Mouse (Mus musculus) stomach, postnatal 0 days (tissue): ENCODE results near the gene Dagla. TPM values are rescaled to one million over a fixed set of nuclear protein-coding genes. Genes with fewer than 3 reads are reported as not detected.

Source experiments
- ATAC-seq: fragments of 200-750 bp; cut with Nextera tagmentation; 2 replicates; pipeline ENCODE4 v1.8.0; 2017; ENCODE audit not compliant: low FRiP score, low TSS enrichment
- DNase-seq: peaks from one replicate; pipeline ENCODE4 v3.0.0-alpha.2; 2016; ENCODE audit warnings: low spot score
- H3K27ac ChIP-seq: fragments of 300-500 bp; sonication (generic); replicated peaks from 2 replicates; pipeline ENCODE4 v1.5.1; 2014; ENCODE audit warnings: mild to moderate bottlenecking, control low read depth
- H3K27me3 ChIP-seq: fragments of 300-500 bp; sonication (generic); 2 replicates; pipeline ENCODE4 v1.6.1; 2014; ENCODE audit warnings: low read length; ENCODE audit not compliant: control insufficient read depth, insufficient read depth
- H3K36me3 ChIP-seq: fragments of 300-500 bp; sonication (generic); 2 replicates; pipeline ENCODE4 v1.6.1; 2014; ENCODE audit warnings: low read length, mixed read lengths; ENCODE audit not compliant: control insufficient read depth, insufficient read depth
- H3K4me1 ChIP-seq: fragments of 300-500 bp; sonication (generic); replicated peaks from 2 replicates; pipeline ENCODE4 v1.6.1; 2014; ENCODE audit warnings: antibody characterized with exemption; ENCODE audit not compliant: control insufficient read depth, insufficient read depth
- H3K4me2 ChIP-seq: fragments of 300-500 bp; sonication (generic); replicated peaks from 2 replicates; pipeline ENCODE4 v1.6.1; 2014; ENCODE audit warnings: low read depth, mild to moderate bottlenecking, control low read depth, moderate library complexity
- H3K4me3 ChIP-seq: fragments of 300-500 bp; sonication (generic); 2 replicates; pipeline ENCODE4 v1.5.1; 2014; ENCODE audit warnings: low read depth, low read length, control low read depth
- H3K9ac ChIP-seq: fragments of 300-500 bp; sonication (generic); 2 replicates; pipeline ENCODE4 v1.6.1; 2014; ENCODE audit warnings: mild to moderate bottlenecking, low read length, control low read depth, mixed read lengths
- H3K9me3 ChIP-seq: fragments of 300-500 bp; sonication (generic); 2 replicates; pipeline ENCODE4 v1.6.1; 2016; ENCODE audit warnings: low read length; ENCODE audit not compliant: control insufficient read depth
- CTCF ChIP-seq: IDR thresholded peaks from 2 replicates; pipeline ENCODE4 v1.5.1; 2016; ENCODE audit warnings: antibody characterized with exemption, low read depth, mild to moderate bottlenecking, moderate library complexity
- EP300 ChIP-seq: optimal IDR thresholded peaks from 2 replicates; pipeline ENCODE3; 2016; ENCODE audit warnings: antibody characterized with exemption
- WGBS: fragments of 180-500 bp; shearing (Covaris S2); extraction: QIAGEN DNeasy Blood & Tissue Kit; methylation state at CpG from one replicate; pipeline ENCODE4 v1.1.7; 2014; 5-methylcytosine and 5-hydroxymethylcytosine counted together
- polyA plus RNA-seq: library from polyadenylated mRNA; unstranded; fragments of >200 nt; fragmentation: Nextera tagmentation; extraction: Ambion mirVana; gene quantifications from 2 replicates; pipeline ENCODE4 v1.2.1, GENCODE M21; 2015

Dagla gene
- polyA plus RNA-seq, 1 experiment from 2014 or later, result 1.3 TPM

- Histone ChIP-seq H3K9me3 (no peaks in the 10 kb centered on the region), H3K4me2 (no peak overlapping the region), H3K4me3 (no peak overlapping the region), H3K9ac (no peak overlapping the region), H3K36me3 (no peaks in the 10 kb centered on the region), H3K27me3 (no peaks in the 10 kb centered on the region), H3K27ac (peak overlapping the region; percentile 80), H3K4me1 (peaks cover 12% of the 10 kb centered on the region)
- TF ChIP-seq CTCF, result no peak
- no peak for TF ChIP-seq EP300
- WGBS, result 70% methylated on average over 12 of the region's 12 CpGs
- DNase-seq (no peak), ATAC-seq (no peak)
These were observed 28.1 kb downstream of the Dagla start for GRCm38 (mm10) chr19:10276483-10277144.

DNA sequence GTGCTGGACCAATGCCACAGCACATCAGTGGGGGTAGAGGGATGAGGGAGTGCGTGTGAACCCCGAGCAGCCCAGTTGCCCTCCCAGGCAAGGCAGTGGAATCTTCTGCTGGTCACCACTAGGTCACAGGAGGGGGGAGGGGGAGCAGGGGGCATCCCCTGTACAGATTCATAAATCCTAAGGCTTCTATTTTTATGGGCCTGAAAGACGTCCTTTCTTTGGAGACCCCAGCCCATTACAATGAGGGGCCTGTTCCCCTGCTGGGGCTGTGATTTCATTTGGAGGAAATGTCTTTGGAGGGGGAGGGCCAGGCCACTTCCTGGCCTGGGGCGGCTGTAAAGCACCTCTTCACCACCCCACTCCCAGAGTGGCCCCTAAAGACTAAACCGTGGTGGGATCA is 30.6 kb downstream of the Dagla start:
- peaks cover 5% of the 10 kb centered on the region for H3K4me1 ChIP-seq
- no peaks in the 10 kb centered on the region for H3K27me3 ChIP-seq
- H3K9me3 ChIP-seq, result no peaks in the 10 kb centered on the region
- no peak overlapping the region for H3K4me2 ChIP-seq
- WGBS, result 52% methylated on average over 5 of the region's 5 CpGs
- H3K36me3 ChIP-seq, result no peaks in the 10 kb centered on the region
- no peak overlapping the region for H3K4me3 ChIP-seq
- DNase-seq, result no peak
- no peak overlapping the region for H3K27ac ChIP-seq
- no peak for TF ChIP-seq CTCF
- no peak for TF ChIP-seq EP300
- ATAC-seq, result no peak
- H3K9ac ChIP-seq, result no peak overlapping the region

- Histone ChIP-seq H3K27ac (peak overlapping the region; percentile 63; the same call in 1 of the 2 replicates), H3K27me3 (no peaks in the 10 kb centered on the region), H3K36me3 (no peaks in the 10 kb centered on the region), H3K4me1 (no peaks in the 10 kb centered on the region), H3K4me3 (no peak overlapping the region), H3K9ac (peak overlapping the region; percentile 38; the same call in 1 of the 2 replicates), H3K4me2 (0 out of 2 replicates have a peak overlapping the region, but pooled peaks have one; percentile 20), H3K9me3 (no peaks in the 10 kb centered on the region)
- DNase-seq (no peak), ATAC-seq (peak; percentile 41)
- no peak for TF ChIP-seq CTCF
- TF ChIP-seq EP300, result no peak
- WGBS, result 25% methylated on average over 11 of the region's 11 CpGs
These were observed 31.9 kb downstream of the Dagla start for GRCm38 (mm10) chr19:10272746-10273145.

DNA sequence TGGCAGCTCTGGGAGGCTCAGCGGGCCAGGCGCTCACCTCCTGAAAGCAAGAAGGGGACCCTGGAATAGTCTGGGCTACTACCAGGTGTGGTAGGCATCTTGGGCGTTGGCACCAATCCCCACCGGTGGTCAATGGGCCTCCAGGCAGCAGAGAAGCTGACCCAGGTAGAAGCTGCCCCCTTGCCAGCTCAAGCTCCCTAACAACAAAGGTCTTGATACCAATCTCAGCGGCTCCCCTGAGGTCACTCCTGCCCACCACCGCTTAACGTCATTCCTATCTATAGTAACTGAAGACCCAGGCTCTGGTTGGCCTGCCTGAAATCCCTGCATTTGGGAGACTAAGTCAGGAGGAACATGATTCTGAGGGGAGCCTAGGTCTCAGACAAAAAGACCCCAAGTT is 33.1 kb downstream of the Dagla start:
- 91% methylated on average over 7 of the region's 7 CpGs for WGBS
- H3K4me3 ChIP-seq, result no peak overlapping the region
- no peak for ATAC-seq
- DNase-seq, result no peak
- TF ChIP-seq CTCF, result no peak
- no peak overlapping the region for H3K9ac ChIP-seq
- no peaks in the 10 kb centered on the region for H3K9me3 ChIP-seq
- H3K36me3 ChIP-seq, result no peaks in the 10 kb centered on the region
- no peaks in the 10 kb centered on the region for H3K4me1 ChIP-seq
- H3K4me2 ChIP-seq, result no peak overlapping the region
- no peak overlapping the region for H3K27ac ChIP-seq
- no peaks in the 10 kb centered on the region for H3K27me3 ChIP-seq

DNA sequence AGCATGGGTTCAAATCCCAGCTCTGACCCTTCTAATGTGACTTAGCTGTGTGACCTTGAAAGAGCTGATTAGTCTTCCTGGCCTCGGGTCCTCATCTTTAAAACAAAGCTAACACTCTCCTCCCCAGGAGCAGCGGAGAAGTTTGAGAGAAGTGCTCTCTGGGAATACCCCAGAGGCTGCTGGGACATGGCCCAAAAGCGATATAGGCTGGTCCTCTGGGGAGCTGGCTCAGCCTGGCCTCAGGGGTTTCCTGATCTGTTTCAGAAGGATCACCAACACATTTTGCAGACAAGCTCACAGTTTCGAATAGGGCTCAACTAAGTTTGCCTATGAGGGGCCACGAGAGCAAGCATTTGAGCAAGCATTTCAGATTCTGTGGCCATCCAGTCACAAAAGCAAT is 34.3 kb downstream of the Dagla start:
- DNase-seq (no peak), ATAC-seq (no peak)
- H3K36me3 ChIP-seq, result no peaks in the 10 kb centered on the region
- H3K27ac ChIP-seq, result no peak overlapping the region
- no peak overlapping the region for H3K4me3 ChIP-seq
- no peak overlapping the region for H3K9ac ChIP-seq
- no peak for TF ChIP-seq CTCF
- H3K4me1 ChIP-seq, result no peaks in the 10 kb centered on the region
- no peaks in the 10 kb centered on the region for H3K9me3 ChIP-seq
- H3K27me3 ChIP-seq, result no peaks in the 10 kb centered on the region
- 76% methylated on average over 5 of the region's 5 CpGs for WGBS
- H3K4me2 ChIP-seq, result no peak overlapping the region

DNA sequence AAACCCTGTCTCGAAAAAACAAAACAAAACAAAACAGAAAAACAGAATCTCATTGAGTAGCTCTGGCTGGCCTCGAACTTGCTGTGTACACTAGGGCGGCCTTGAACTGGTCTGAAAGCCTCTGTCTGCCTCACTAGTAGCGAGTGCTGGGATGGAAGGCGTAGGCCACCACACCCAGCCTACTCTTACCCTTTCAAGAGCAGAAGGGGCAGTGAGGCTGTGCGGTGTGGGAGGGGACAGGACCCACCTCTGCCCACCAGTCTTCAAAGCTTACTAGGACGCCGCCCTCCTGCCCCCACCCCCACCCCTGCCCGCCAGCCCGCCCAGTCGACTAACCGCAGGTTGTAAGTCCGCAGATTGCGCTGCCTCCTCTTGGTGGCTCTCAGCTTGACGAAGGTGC is 35.8 kb downstream of the Dagla start:
- TF ChIP-seq EP300 (no peak), CTCF (no peak)
- no peaks in the 10 kb centered on the region for H3K27me3 ChIP-seq
- no peak overlapping the region for H3K4me2 ChIP-seq
- no peaks in the 10 kb centered on the region for H3K9me3 ChIP-seq
- no peak overlapping the region for H3K9ac ChIP-seq
- 84% methylated on average over 15 of the region's 15 CpGs for WGBS
- ATAC-seq (no peak), DNase-seq (no peak)
- no peaks in the 10 kb centered on the region for H3K36me3 ChIP-seq
- no peaks in the 10 kb centered on the region for H3K4me1 ChIP-seq
- H3K4me3 ChIP-seq, result no peak overlapping the region
- no peak overlapping the region for H3K27ac ChIP-seq
